Mouse (Mus musculus): ENCODE measurements around the gene Rpl3.

Rpl3 gene

DNA sequence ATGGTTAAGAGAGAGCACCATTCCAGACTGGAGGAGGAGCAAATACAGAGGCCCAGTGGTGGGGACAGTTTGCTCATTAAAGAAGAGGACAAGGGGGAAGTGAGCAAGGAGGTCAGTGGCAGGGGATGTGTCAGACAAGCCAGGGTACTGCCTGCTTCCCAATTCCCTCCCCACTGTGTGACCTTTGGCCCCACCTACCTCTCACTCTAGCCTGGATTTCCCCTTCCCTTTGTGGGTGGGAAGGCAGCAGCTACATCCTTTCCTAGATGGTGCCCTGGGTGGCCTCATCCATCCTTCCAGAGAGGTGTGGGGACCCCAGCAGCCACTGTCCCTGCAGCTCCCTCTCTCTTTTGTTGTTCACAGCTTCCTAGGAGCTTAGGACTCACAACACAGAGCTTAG, 56.8 kb downstream of the Rpl3 start:
- no peak for DNase-seq (ENCODE audit: low spot score)

GRCm38 (mm10) chr15:80034366-80034765, 57.3 kb downstream of the Rpl3 start:
- DNase-seq (ENCODE audit: low spot score), result no peak

- DNase-seq (ENCODE audit: low spot score), result no peak
Observed at GRCm38 (mm10) chr15:80031133-80031532, 60.5 kb downstream of the Rpl3 start.

DNA sequence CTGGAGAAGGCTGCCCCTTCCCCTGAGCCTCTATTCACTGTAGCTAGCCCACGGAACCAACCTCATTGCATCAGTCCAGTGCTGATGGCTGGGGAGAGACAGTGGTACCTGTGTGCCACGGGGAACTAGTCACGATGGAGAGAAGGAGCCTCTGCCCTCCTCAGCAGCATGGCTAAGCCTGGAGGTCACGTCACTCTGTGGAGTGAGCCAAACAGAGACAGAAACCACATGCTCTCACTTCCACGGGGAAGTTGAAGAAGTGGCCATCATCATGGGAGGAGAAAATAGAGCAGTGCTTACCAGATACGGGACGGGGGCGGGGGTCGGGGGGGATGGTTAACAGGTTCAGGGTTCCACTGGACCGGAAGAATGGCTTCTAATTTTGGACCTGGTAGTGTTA, 61.3 kb downstream of the Rpl3 start:
- no peak for DNase-seq (ENCODE audit: low spot score)

DNA sequence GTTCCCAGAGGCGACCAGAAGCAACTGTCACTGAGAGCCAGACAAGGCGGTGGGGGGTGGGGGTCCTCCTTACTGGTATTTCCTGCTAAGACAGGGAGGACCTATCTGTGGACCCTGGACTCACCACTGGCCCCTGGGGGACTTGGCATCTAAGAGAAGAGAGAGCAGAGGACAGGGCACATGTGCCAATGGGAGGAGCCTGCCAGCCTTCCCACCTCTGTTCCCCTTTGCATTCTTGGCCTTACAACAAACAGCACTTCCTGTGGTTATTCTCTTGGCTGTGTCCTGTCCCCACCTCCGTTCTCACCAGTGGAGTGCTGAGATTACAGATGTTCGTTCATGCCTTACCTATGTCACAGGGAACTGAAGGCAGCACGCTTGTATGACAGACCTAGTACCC, 62.8 kb downstream of the Rpl3 start:
- DNase-seq (ENCODE audit: low spot score), result no peak
